In the genomic region with DNA sequence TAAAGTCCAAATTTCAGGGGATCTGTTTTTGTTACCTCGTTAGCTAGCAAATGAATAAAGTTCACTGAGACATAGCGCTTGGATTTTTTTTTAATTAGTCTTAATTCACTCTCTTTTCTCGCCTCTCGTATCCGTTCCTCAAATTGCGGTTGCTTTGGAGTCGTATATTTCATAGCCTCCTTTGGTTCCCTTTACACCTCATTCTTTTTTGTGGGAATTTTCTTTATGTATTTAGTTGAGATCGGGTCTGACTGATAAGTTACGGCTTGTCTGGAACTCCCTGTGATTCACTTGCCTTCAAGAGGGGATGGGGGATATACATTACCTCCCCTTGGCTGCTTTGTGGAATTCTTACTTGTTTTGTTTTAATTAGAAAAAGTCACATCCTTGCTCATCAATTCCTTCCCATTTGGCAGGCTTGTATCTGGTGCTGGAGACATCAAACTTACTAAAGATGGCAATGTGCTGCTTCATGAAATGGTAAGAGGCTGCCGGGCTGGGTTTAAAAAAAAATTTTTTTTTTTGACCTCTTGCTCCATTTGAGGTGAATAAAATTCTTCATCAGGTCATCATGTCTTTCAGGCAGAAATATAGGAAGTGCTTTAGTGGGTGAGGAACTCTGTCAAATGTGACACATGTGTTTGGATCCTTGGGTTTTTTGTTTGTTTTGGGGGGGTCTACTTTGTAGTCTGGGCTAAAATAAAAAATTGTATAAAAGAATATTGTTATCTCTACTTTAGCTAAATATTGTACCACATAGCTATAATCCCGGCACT, we compare ENCODE assay signal across 8 mouse cellular contexts. TPM values are rescaled to one million over a fixed set of nuclear protein-coding genes. Genes with fewer than 3 reads are reported as not detected.
DNase-seq lines count a peak whose midpoint lies in the region; ATAC-seq and TF ChIP-seq lines count a peak whose summit lies in the region.

No protein-coding gene starts in this region.

- no peaks in the 10 kb centered on the region for H3K27me3 ChIP-seq in heart, embryonic 10.5 days (ENCODE audit: insufficient read depth, poor library complexity, severe bottlenecking)
- no peaks in the 10 kb centered on the region for H3K27me3 ChIP-seq in C2C12 (ENCODE audit: control insufficient read depth, insufficient read depth, insufficient read length)
- H3K27me3 ChIP-seq in forebrain, embryonic 14.5 days (replicated peaks; ENCODE audit: control insufficient read depth, insufficient read depth, low read length), result no peaks in the 10 kb centered on the region
- H3K27me3 ChIP-seq in liver, embryonic 14.5 days (ENCODE audit: control insufficient read depth, insufficient read depth, low read length), result no peaks in the 10 kb centered on the region

- peaks cover 47% of the 10 kb centered on the region for H3K79me3 ChIP-seq in C2C12 (ENCODE audit: low read depth)

- peaks cover 74% of the 10 kb centered on the region for H3K79me2 ChIP-seq in C2C12 (ENCODE audit: control insufficient read depth, insufficient read depth)

- TF ChIP-seq EP300 in liver, embryonic 14.5 days (IDR thresholded peaks at IDR 0.05; ENCODE audit: low read depth), result no peak

- H3K36me3 ChIP-seq in heart, embryonic 10.5 days, result peaks cover 44% of the 10 kb centered on the region
- peaks cover 51% of the 10 kb centered on the region for H3K36me3 ChIP-seq in C2C12 (ENCODE audit: control insufficient read depth, insufficient read depth)
- peaks cover 45% of the 10 kb centered on the region for H3K36me3 ChIP-seq in forebrain, embryonic 14.5 days (ENCODE audit: control insufficient read depth, insufficient read depth, low read length)
- H3K36me3 ChIP-seq in liver, embryonic 14.5 days (replicated peaks; ENCODE audit: control insufficient read depth, insufficient read depth, low read depth), result peaks cover 43% of the 10 kb centered on the region

- 13% methylated on average over 11 of the region's 11 CpGs for WGBS in heart, embryonic 10.5 days
- 16% methylated on average over 11 of the region's 11 CpGs for WGBS in forebrain, embryonic 14.5 days
- 9% methylated on average over 11 of the region's 11 CpGs for WGBS in liver, embryonic 14.5 days (ENCODE audit: insufficient replicate concordance)

- TF ChIP-seq CTCF in C2C12 (IDR thresholded peaks at IDR 0.05; ENCODE audit: control insufficient read depth, insufficient read depth, insufficient read length), result no peak
- TF ChIP-seq CTCF in liver, embryonic 14.5 days (IDR thresholded peaks at IDR 0.05; ENCODE audit: low read depth), result no peak

- peak overlapping the region; percentile 95 for H3K4me3 ChIP-seq in heart, embryonic 10.5 days
- peak overlapping the region; percentile 93 for H3K4me3 ChIP-seq in C2C12 (ENCODE audit: insufficient read depth, poor library complexity, severe bottlenecking)
- H3K4me3 ChIP-seq in forebrain, embryonic 14.5 days (ENCODE audit: low read depth, low read length), result peak overlapping the region; percentile 92
- peak overlapping the region; percentile 68 to 96 for H3K4me3 ChIP-seq in liver, embryonic 14.5 days (ENCODE audit: insufficient read depth in 1 of 2, low read depth in 2 of 2, low read length in 2 of 2)

- peak overlapping the region; percentile 97 for H3ac ChIP-seq in C2C12 (ENCODE audit: control insufficient read depth, insufficient read length, low read depth)

- no peak for ATAC-seq in forebrain, embryonic 14.5 days
- ATAC-seq in liver, embryonic 14.5 days (ENCODE audit: insufficient read depth), result no peak

- H3K9me3 ChIP-seq in heart, embryonic 10.5 days, result no peaks in the 10 kb centered on the region
- no peaks in the 10 kb centered on the region for H3K9me3 ChIP-seq in forebrain, embryonic 14.5 days (replicated peaks; ENCODE audit: control insufficient read depth, low read length)
- H3K9me3 ChIP-seq in liver, embryonic 14.5 days (ENCODE audit: control insufficient read depth, low read length), result no peaks in the 10 kb centered on the region

- H3K4me1 ChIP-seq in heart, embryonic 10.5 days, result peaks cover 10% of the 10 kb centered on the region
- peaks cover 8% of the 10 kb centered on the region for H3K4me1 ChIP-seq in forebrain, embryonic 14.5 days (ENCODE audit: control insufficient read depth, insufficient read depth, low read length)
- H3K4me1 ChIP-seq in liver, embryonic 14.5 days (replicated peaks; ENCODE audit: control insufficient read depth in 2 of 2, insufficient read depth in 2 of 2, low read length in 1 of 2), result peaks cover 10 to 20% of the 10 kb centered on the region in 2 experiments

- H3K9ac ChIP-seq in forebrain, embryonic 14.5 days (ENCODE audit: low read length), result peak overlapping the region; percentile 91
- H3K9ac ChIP-seq in liver, embryonic 14.5 days (replicated peaks), result peak overlapping the region; percentile 98

- DNase-seq in heart, embryonic 10.5 days (ENCODE audit: low spot score), result no peak
- no peak for DNase-seq in heart, postnatal 36 days
- no peak for DNase-seq in forebrain, embryonic 14.5 days (ENCODE audit: low spot score)
- no peak for DNase-seq in liver, embryonic 14.5 days (ENCODE audit: low read depth in 3 of 3, low spot score in 3 of 3)
- DNase-seq in frontal cortex, postnatal 36 days (ENCODE audit: low spot score in 2 of 2), result no peak
- DNase-seq in left cerebral cortex, postnatal 10 days (ENCODE audit: extremely low spot score in 1 of 2, low spot score in 2 of 2), result no peak
- no peak for DNase-seq in layer of hippocampus, postnatal 36 days

- H3K27ac ChIP-seq in heart, embryonic 10.5 days, result peak overlapping the region; percentile 98
- peak overlapping the region; percentile 83 for H3K27ac ChIP-seq in forebrain, embryonic 14.5 days (ENCODE audit: low read depth, low read length)
- H3K27ac ChIP-seq in liver, embryonic 14.5 days, result peak overlapping the region; percentile 98

- intact Hi-C loops in heart, postnatal 36 days (cut with DNase I), result no loop called here
- intact Hi-C loops in left cerebral cortex, postnatal 10 days (cut with DNase I), result no loop called here

- H3K4me2 ChIP-seq in forebrain, embryonic 14.5 days (ENCODE audit: low read length), result peak overlapping the region; percentile 95
- H3K4me2 ChIP-seq in liver, embryonic 14.5 days (ENCODE audit: low read depth), result peak overlapping the region; percentile 89

TF ChIP-seq in C2C12, 6 proteins besides CTCF, POLR2A, EP300 and RAD21:
- TF ChIP-seq CEBPB (IDR thresholded peaks at IDR 0.05; ENCODE audit: low read depth) (no peak), MAX (IDR thresholded peaks at IDR 0.05) (no peak)

RNA-seq across cellular contexts. Expression of a gene that starts 0.8 kb away (rescaled TPM):
- polyA plus RNA-seq in heart, embryonic 10.5 days (2016; fragmentation: Nextera tagmentation; extraction: Ambion mirVana), result 36.3 and 55.4 TPM in 2 replicates
- 10 to 100 TPM in 1 of 2 experiments, 1 to 10 TPM in 1; 7.8 to 12.9 TPM for total RNA-seq in heart, postnatal 36 days (2021)
- 131 TPM for polyA plus RNA-seq in C2C12 (2012; fragmentation: generic; extraction: Trizol)
- polyA plus RNA-seq in forebrain, embryonic 14.5 days (2014; fragmentation: Nextera tagmentation; extraction: Ambion mirVana), result 47.2 and 61.2 TPM in 2 replicates
- 33.3 and 33.6 TPM in 2 replicates for polyA plus RNA-seq in liver, embryonic 14.5 days (2012; rRNA removed)
- polyA plus RNA-seq in liver, embryonic 14.5 days (2014; fragmentation: Nextera tagmentation; extraction: Ambion mirVana), result 71.2 and 75.5 TPM in 2 replicates
- 10 to 100 TPM; 21.9 to 23.6 TPM for total RNA-seq in left cerebral cortex, postnatal 10 days (2021)
- total RNA-seq in layer of hippocampus, postnatal 36 days (2021), result 10 to 100 TPM; 27.5 to 28.9 TPM

RNA-seq across cellular contexts. Expression of a gene that starts 58.8 kb away (rescaled TPM):
- polyA plus RNA-seq in heart, embryonic 10.5 days (2016; fragmentation: Nextera tagmentation; extraction: Ambion mirVana), result 38.9 and 47.7 TPM in 2 replicates
- 1 to 10 TPM; 8.8 to 8.9 TPM for total RNA-seq in heart, postnatal 36 days (2021)
- 48.6 TPM for polyA plus RNA-seq in C2C12 (2012; fragmentation: generic; extraction: Trizol)
- 22.1 and 25.9 TPM in 2 replicates for polyA plus RNA-seq in forebrain, embryonic 14.5 days (2014; fragmentation: Nextera tagmentation; extraction: Ambion mirVana)
- polyA plus RNA-seq in liver, embryonic 14.5 days (2012; rRNA removed), result 8.6 and 10.0 TPM in 2 replicates
- polyA plus RNA-seq in liver, embryonic 14.5 days (2014; fragmentation: Nextera tagmentation; extraction: Ambion mirVana), result 15.0 and 19.1 TPM in 2 replicates
- total RNA-seq in left cerebral cortex, postnatal 10 days (2021), result 10 to 100 TPM; 20.2 to 20.5 TPM
- total RNA-seq in layer of hippocampus, postnatal 36 days (2021), result 10 to 100 TPM; 20.4 to 21.5 TPM
